Mouse (Mus musculus) CD4-positive helper T cell, adult 2 months (primary cell): ENCODE measurements at regions not wholly inside any gene's neighbourhood (a gene's known extent, or its start where the extent isn't known, plus 50 kb on each side); places are given as distances from the start of the nearest gene placed in this dataset.

Experiments
- DNase-seq: peaks from one replicate; pipeline ENCODE4 v3.0.0-alpha.2; 2012; ENCODE audit warnings: low read depth, missing footprints, low spot score

GRCm38 (mm10) chr1:154995778-154996390, 103.6 kb downstream of the Ier5 start:
- no peak for DNase-seq

- DNase-seq: no peak
These were observed 105.2 kb downstream of the Ier5 start for GRCm38 (mm10) chr1:154993927-154994856.

- DNase-seq: no peak
These were observed 99.0 kb upstream of the Cacna1e start for GRCm38 (mm10) chr1:154983325-154983724.

- no peak for DNase-seq
These were observed 98.5 kb upstream of the Cacna1e start for GRCm38 (mm10) chr1:154982836-154983235.

- DNase-seq: no peak
These were observed 97.4 kb upstream of the Cacna1e start for GRCm38 (mm10) chr1:154981687-154982086.

- no peak for DNase-seq
These were observed 91.4 kb upstream of the Cacna1e start for GRCm38 (mm10) chr1:154975732-154976131.

- no peak for DNase-seq
These were observed 77.0 kb upstream of the Cacna1e start for GRCm38 (mm10) chr1:154961271-154961670.

- DNase-seq: no peak
These were observed 72.3 kb upstream of the Cacna1e start for GRCm38 (mm10) chr1:154956625-154957031.

GRCm38 (mm10) chr1:154952679-154953078, 68.4 kb upstream of the Cacna1e start:
- no peak for DNase-seq
